Mouse (Mus musculus): Measurements from ENCODE around the gene Ret. TPM values are rescaled to one million over a fixed set of nuclear protein-coding genes. Genes with fewer than 3 reads are reported as not detected.
A peak's percentile ranks its signal among the peaks of the same experiment; 100 is the strongest.

Gene Ret
- polyA plus RNA-seq, 1 experiment from 2014 or later, result 0.80 TPM

GRCm38 (mm10) chr6:118189764-118190163 is 7.8 kb downstream of the Ret start:
- no peak for ATAC-seq (ENCODE audit: insufficient number of reproducible peaks, insufficient read depth, low FRiP score, low read depth)
- no peak overlapping the region for H3K4me2 ChIP-seq (ENCODE audit: low read length)
- peaks cover 2 to 5% of the 10 kb centered on the region in 2 experiments; a peak in 2 of 4 replicates for H3K4me1 ChIP-seq (ENCODE audit: control insufficient read depth in 2 of 2, insufficient read depth in 2 of 2, low read length in 2 of 2)
- no peaks in the 10 kb centered on the region for H3K9me3 ChIP-seq (ENCODE audit: control insufficient read depth, low read length)
- no peak overlapping the region for H3K4me3 ChIP-seq (ENCODE audit: control insufficient read depth in 1 of 2, insufficient read depth in 1 of 2, low read depth in 1 of 2, low read length in 2 of 2)
- peaks cover 33% of the 10 kb centered on the region for H3K27me3 ChIP-seq (ENCODE audit: control insufficient read depth, insufficient read depth, low read length)
- H3K36me3 ChIP-seq (ENCODE audit: control insufficient read depth, insufficient read depth, low read length), result no peaks in the 10 kb centered on the region
- H3K27ac ChIP-seq (replicated peaks in 1 of 2; ENCODE audit: control insufficient read depth in 1 of 2, insufficient read depth in 1 of 2, low read depth in 2 of 2, low read length in 2 of 2), result no peak overlapping the region
- 53% methylated on average over 3 of the region's 3 CpGs for WGBS
- H3K9ac ChIP-seq (ENCODE audit: low read length), result no peak overlapping the region

GRCm38 (mm10) chr6:118188599-118188998 is 8.9 kb downstream of the Ret start:
- H3K9ac ChIP-seq (ENCODE audit: low read length), result no peak overlapping the region
- peaks cover 2 to 5% of the 10 kb centered on the region in 2 experiments; a peak in 2 of 4 replicates for H3K4me1 ChIP-seq (ENCODE audit: control insufficient read depth in 2 of 2, insufficient read depth in 2 of 2, low read length in 2 of 2)
- no peak overlapping the region for H3K4me2 ChIP-seq (ENCODE audit: low read length)
- peaks cover 21% of the 10 kb centered on the region for H3K27me3 ChIP-seq (ENCODE audit: control insufficient read depth, insufficient read depth, low read length)
- H3K36me3 ChIP-seq (ENCODE audit: control insufficient read depth, insufficient read depth, low read length), result no peaks in the 10 kb centered on the region
- WGBS, result 15% methylated on average over 9 of the region's 9 CpGs
- no peaks in the 10 kb centered on the region for H3K9me3 ChIP-seq (ENCODE audit: control insufficient read depth, low read length)
- H3K27ac ChIP-seq (replicated peaks in 1 of 2; ENCODE audit: control insufficient read depth in 1 of 2, insufficient read depth in 1 of 2, low read depth in 2 of 2, low read length in 2 of 2), result no peak overlapping the region
- no peak overlapping the region for H3K4me3 ChIP-seq (ENCODE audit: control insufficient read depth in 1 of 2, insufficient read depth in 1 of 2, low read depth in 1 of 2, low read length in 2 of 2)
- ATAC-seq (ENCODE audit: insufficient number of reproducible peaks, insufficient read depth, low FRiP score, low read depth), result no peak

- Histone ChIP-seq H3K27ac (replicated peaks in 1 of 2; ENCODE audit: control insufficient read depth in 1 of 2, insufficient read depth in 1 of 2, low read depth in 2 of 2, low read length in 2 of 2) (no peak overlapping the region), H3K4me1 (ENCODE audit: control insufficient read depth in 2 of 2, insufficient read depth in 2 of 2, low read length in 2 of 2) (peaks cover 2 to 5% of the 10 kb centered on the region in 2 experiments; a peak in 2 of 4 replicates), H3K4me3 (ENCODE audit: control insufficient read depth in 1 of 2, insufficient read depth in 1 of 2, low read depth in 1 of 2, low read length in 2 of 2) (no peak overlapping the region), H3K9ac (ENCODE audit: low read length) (no peak overlapping the region), H3K9me3 (ENCODE audit: control insufficient read depth, low read length) (no peaks in the 10 kb centered on the region), H3K4me2 (ENCODE audit: low read length) (no peak overlapping the region), H3K36me3 (ENCODE audit: control insufficient read depth, insufficient read depth, low read length) (no peaks in the 10 kb centered on the region), H3K27me3 (ENCODE audit: control insufficient read depth, insufficient read depth, low read length) (peaks cover 16% of the 10 kb centered on the region)
- no peak for ATAC-seq (ENCODE audit: insufficient number of reproducible peaks, insufficient read depth, low FRiP score, low read depth)
- WGBS, result 90% methylated on average over 3 of the region's 3 CpGs
Measured at GRCm38 (mm10) chr6:118187285-118187641, 10.3 kb downstream of the Ret start.

GRCm38 (mm10) chr6:118186620-118187284 is 10.8 kb downstream of the Ret start:
- H3K4me3 ChIP-seq (ENCODE audit: control insufficient read depth in 1 of 2, insufficient read depth in 1 of 2, low read depth in 1 of 2, low read length in 2 of 2), result no peak overlapping the region
- H3K36me3 ChIP-seq (ENCODE audit: control insufficient read depth, insufficient read depth, low read length), result no peaks in the 10 kb centered on the region
- peaks cover 2 to 5% of the 10 kb centered on the region in 2 experiments; a peak in 2 of 4 replicates for H3K4me1 ChIP-seq (ENCODE audit: control insufficient read depth in 2 of 2, insufficient read depth in 2 of 2, low read length in 2 of 2)
- H3K27ac ChIP-seq (replicated peaks in 1 of 2; ENCODE audit: control insufficient read depth in 1 of 2, insufficient read depth in 1 of 2, low read depth in 2 of 2, low read length in 2 of 2), result no peak overlapping the region
- no peak overlapping the region for H3K4me2 ChIP-seq (ENCODE audit: low read length)
- no peaks in the 10 kb centered on the region for H3K9me3 ChIP-seq (ENCODE audit: control insufficient read depth, low read length)
- H3K9ac ChIP-seq (ENCODE audit: low read length), result no peak overlapping the region
- peaks cover 15% of the 10 kb centered on the region; the same call in 1 of the 2 replicates for H3K27me3 ChIP-seq (ENCODE audit: control insufficient read depth, insufficient read depth, low read length)
- no peak for ATAC-seq (ENCODE audit: insufficient number of reproducible peaks, insufficient read depth, low FRiP score, low read depth)
- WGBS, result 78% methylated on average over 17 of the region's 17 CpGs

DNA sequence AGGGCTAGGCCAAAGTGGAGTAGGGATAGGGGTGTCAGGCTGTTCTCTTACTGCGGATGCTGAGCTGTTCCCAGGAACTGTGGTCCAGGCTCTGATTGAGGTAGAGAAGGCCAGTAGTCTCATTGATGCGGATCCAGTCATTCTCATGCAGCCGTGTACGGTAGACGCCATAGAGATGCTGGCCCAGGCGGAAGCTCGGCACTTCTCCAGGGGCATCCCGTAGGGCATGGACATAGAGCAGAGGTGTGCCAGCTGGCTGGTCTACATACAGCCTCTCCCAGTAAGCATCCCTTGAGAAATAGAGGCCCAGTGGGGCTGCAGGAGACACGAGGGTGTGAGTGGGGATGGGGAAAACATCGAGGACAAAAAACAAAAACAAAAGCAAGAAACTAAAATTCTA is 13.4 kb downstream of the Ret start:
- H3K4me2 ChIP-seq (ENCODE audit: low read length), result no peak overlapping the region
- no peak overlapping the region for H3K4me3 ChIP-seq (ENCODE audit: control insufficient read depth in 1 of 2, insufficient read depth in 1 of 2, low read depth in 1 of 2, low read length in 2 of 2)
- H3K9ac ChIP-seq (ENCODE audit: low read length), result no peak overlapping the region
- no peaks in the 10 kb centered on the region for H3K36me3 ChIP-seq (ENCODE audit: control insufficient read depth, insufficient read depth, low read length)
- no peak overlapping the region for H3K27ac ChIP-seq (replicated peaks in 1 of 2; ENCODE audit: control insufficient read depth in 1 of 2, insufficient read depth in 1 of 2, low read depth in 2 of 2, low read length in 2 of 2)
- H3K4me1 ChIP-seq (ENCODE audit: control insufficient read depth in 2 of 2, insufficient read depth in 2 of 2, low read length in 2 of 2), result peaks cover 7 to 8% of the 10 kb centered on the region in 2 experiments; a peak in 2 of 4 replicates
- WGBS, result 82% methylated on average over 10 of the region's 10 CpGs
- peaks cover 14% of the 10 kb centered on the region; the same call in 1 of the 2 replicates for H3K27me3 ChIP-seq (ENCODE audit: control insufficient read depth, insufficient read depth, low read length)
- ATAC-seq (ENCODE audit: insufficient number of reproducible peaks, insufficient read depth, low FRiP score, low read depth), result no peak
- H3K9me3 ChIP-seq (ENCODE audit: control insufficient read depth, low read length), result no peaks in the 10 kb centered on the region

- Histone ChIP-seq H3K36me3 (ENCODE audit: control insufficient read depth, insufficient read depth, low read length) (no peaks in the 10 kb centered on the region), H3K9me3 (ENCODE audit: control insufficient read depth, low read length) (no peaks in the 10 kb centered on the region), H3K27me3 (ENCODE audit: control insufficient read depth, insufficient read depth, low read length) (0 out of 2 replicates have a peak, but pooled peaks cover 4% of the 10 kb centered on the region), H3K9ac (ENCODE audit: low read length) (no peak overlapping the region; the same call in 1 of the 2 replicates), H3K4me3 (ENCODE audit: control insufficient read depth in 1 of 2, insufficient read depth in 1 of 2, low read depth in 1 of 2, low read length in 2 of 2) (no peak overlapping the region), H3K27ac (replicated peaks in 1 of 2; ENCODE audit: control insufficient read depth in 1 of 2, insufficient read depth in 1 of 2, low read depth in 2 of 2, low read length in 2 of 2) (no peak overlapping the region), H3K4me2 (ENCODE audit: low read length) (no peak overlapping the region), H3K4me1 (ENCODE audit: control insufficient read depth in 2 of 2, insufficient read depth in 2 of 2, low read length in 2 of 2) (peaks cover 3 to 5% of the 10 kb centered on the region in 2 experiments; a peak in 1 of 4 replicates)
- ATAC-seq (ENCODE audit: insufficient number of reproducible peaks, insufficient read depth, low FRiP score, low read depth), result no peak
- 72% methylated on average over 12 of the region's 12 CpGs for WGBS
Measured at GRCm38 (mm10) chr6:118180085-118180423, 17.5 kb downstream of the Ret start.

GRCm38 (mm10) chr6:118179316-118180084 is 18.0 kb downstream of the Ret start:
- H3K27ac ChIP-seq (replicated peaks in 1 of 2; ENCODE audit: control insufficient read depth in 1 of 2, insufficient read depth in 1 of 2, low read depth in 2 of 2, low read length in 2 of 2), result no peak overlapping the region
- no peaks in the 10 kb centered on the region for H3K36me3 ChIP-seq (ENCODE audit: control insufficient read depth, insufficient read depth, low read length)
- H3K9ac ChIP-seq (ENCODE audit: low read length), result no peak overlapping the region
- peaks cover 3 to 5% of the 10 kb centered on the region in 2 experiments; a peak in 1 of 4 replicates for H3K4me1 ChIP-seq (ENCODE audit: control insufficient read depth in 2 of 2, insufficient read depth in 2 of 2, low read length in 2 of 2)
- H3K9me3 ChIP-seq (ENCODE audit: control insufficient read depth, low read length), result no peaks in the 10 kb centered on the region
- no peak overlapping the region for H3K4me3 ChIP-seq (ENCODE audit: control insufficient read depth in 1 of 2, insufficient read depth in 1 of 2, low read depth in 1 of 2, low read length in 2 of 2)
- no peak overlapping the region for H3K4me2 ChIP-seq (ENCODE audit: low read length)
- ATAC-seq (ENCODE audit: insufficient number of reproducible peaks, insufficient read depth, low FRiP score, low read depth), result peak; percentile 42; the same call in 1 of the 2 replicates
- H3K27me3 ChIP-seq (ENCODE audit: control insufficient read depth, insufficient read depth, low read length), result 0 out of 2 replicates have a peak, but pooled peaks cover 4% of the 10 kb centered on the region
- 55% methylated on average over 13 of the region's 13 CpGs for WGBS

All from heart, embryonic 14.5 days (tissue).